Mouse (Mus musculus): ENCODE measurements around the gene Gm3187. TPM values are rescaled to one million over a fixed set of nuclear protein-coding genes. Genes with fewer than 3 reads are reported as not detected.
"Not testable (repeated sequence)": the region's sequence is repeated elsewhere in the genome, so short reads cannot be mapped to it uniquely, and the experiment has no call there.

Gene Gm3187
- polyA plus RNA-seq (2015; fragmentation: Nextera tagmentation; extraction: Ambion mirVana): not detected in 2 replicates

- H3K27me3 ChIP-seq; H3K9me3 ChIP-seq (replicated peaks); H3K4me1 ChIP-seq; H3K36me3 ChIP-seq; H3K4me3 ChIP-seq (replicated peaks); H3K27ac ChIP-seq (replicated peaks); H3K4me2 ChIP-seq (replicated peaks); ATAC-seq (ENCODE audit: insufficient number of reproducible peaks, low FRiP score, low TSS enrichment, low read depth); H3K9ac ChIP-seq: not testable (repeated sequence)
- 88% methylated on average over 4 of the region's 5 CpGs for WGBS
Measured at GRCm38 (mm10) chr14:5483907-5484306, at the start of gene Gm3187. Gene Gm3187, plus strand, starts transcription at chr14:5484207.

- H3K9ac ChIP-seq: not testable (repeated sequence)
Measured at GRCm38 (mm10) chr14:5455367-5455766, 28.6 kb upstream of the Gm3187 start, which contains the start of gene Gm3194. Gene Gm3194, minus strand, starts transcription at chr14:5455467.

GRCm38 (mm10) chr14:5460469-5460868 lies 23.5 kb upstream of the Gm3187 start:
- H3K4me2 ChIP-seq (replicated peaks); H3K9ac ChIP-seq; H3K27ac ChIP-seq (replicated peaks); H3K9me3 ChIP-seq (replicated peaks); ATAC-seq (ENCODE audit: insufficient number of reproducible peaks, low FRiP score, low TSS enrichment, low read depth); H3K36me3 ChIP-seq; H3K4me3 ChIP-seq (replicated peaks); H3K27me3 ChIP-seq; H3K4me1 ChIP-seq: not testable (repeated sequence)
- WGBS: no CpG with 5 or more reads among the region's 19 CpGs

More at GRCm38 (mm10) chr14:5455367-5455766, 28.6 kb upstream of the Gm3187 start, which contains the start of gene Gm3194:
- not testable (repeated sequence) for H3K36me3 ChIP-seq; H3K4me1 ChIP-seq; H3K4me2 ChIP-seq (replicated peaks); H3K4me3 ChIP-seq (replicated peaks); ATAC-seq (ENCODE audit: insufficient number of reproducible peaks, low FRiP score, low TSS enrichment, low read depth); H3K27me3 ChIP-seq; H3K27ac ChIP-seq (replicated peaks); H3K9me3 ChIP-seq (replicated peaks)
- WGBS: no CpG with 5 or more reads among the region's 3 CpGs

GRCm38 (mm10) chr14:5477730-5478129 lies 6.3 kb upstream of the Gm3187 start, which contains the start of gene Gm8246:
Gene Gm8246, minus strand, starts transcription at chr14:5477830.
- WGBS: no CpG with 5 or more reads among the region's 3 CpGs
- not testable (repeated sequence) for H3K4me3 ChIP-seq (replicated peaks)

GRCm38 (mm10) chr14:5501374-5501773 lies 17.4 kb downstream of the Gm3187 start, which contains the start of gene Gm3488:
Gene Gm3488, plus strand, starts transcription at chr14:5501674.
- H3K27me3 ChIP-seq; H3K4me1 ChIP-seq; H3K9ac ChIP-seq; H3K27ac ChIP-seq (replicated peaks); H3K36me3 ChIP-seq; H3K4me2 ChIP-seq (replicated peaks); H3K4me3 ChIP-seq (replicated peaks); ATAC-seq (ENCODE audit: insufficient number of reproducible peaks, low FRiP score, low TSS enrichment, low read depth); H3K9me3 ChIP-seq (replicated peaks): not testable (repeated sequence)
- no CpG with 5 or more reads among the region's 35 CpGs for WGBS

More at GRCm38 (mm10) chr14:5477730-5478129, 6.3 kb upstream of the Gm3187 start, which contains the start of gene Gm8246:
- H3K36me3 ChIP-seq; H3K27me3 ChIP-seq; ATAC-seq (ENCODE audit: insufficient number of reproducible peaks, low FRiP score, low TSS enrichment, low read depth); H3K9me3 ChIP-seq (replicated peaks); H3K4me2 ChIP-seq (replicated peaks); H3K9ac ChIP-seq; H3K27ac ChIP-seq (replicated peaks); H3K4me1 ChIP-seq: not testable (repeated sequence)

GRCm38 (mm10) chr14:5538196-5538595 lies 54.2 kb downstream of the Gm3187 start, which contains the start of gene Gm3532:
Gene Gm3532, plus strand, starts transcription at chr14:5538496.
- H3K27me3 ChIP-seq; H3K4me1 ChIP-seq; H3K27ac ChIP-seq (replicated peaks); ATAC-seq (ENCODE audit: insufficient number of reproducible peaks, low FRiP score, low TSS enrichment, low read depth); H3K9me3 ChIP-seq (replicated peaks); H3K4me3 ChIP-seq (replicated peaks); H3K36me3 ChIP-seq; H3K9ac ChIP-seq; H3K4me2 ChIP-seq (replicated peaks): not testable (repeated sequence)
- no CpG with 5 or more reads among the region's 2 CpGs for whole genome bisulfite sequencing

Other genes with a start within 250 kb of the Gm3187 start
- gene Gm3526, start 223.6 kb upstream of the Gm3187 start, polyA plus RNA-seq (2015; fragmentation: Nextera tagmentation; extraction: Ambion mirVana): not detected in 2 replicates
- gene Gm3542, start 149.3 kb upstream of the Gm3187 start, polyA plus RNA-seq (2015; fragmentation: Nextera tagmentation; extraction: Ambion mirVana): not detected in 2 replicates
- gene Gm3500, start 95.2 kb upstream of the Gm3187 start, polyA plus RNA-seq (2015; fragmentation: Nextera tagmentation; extraction: Ambion mirVana): 0.12 and 0.17 TPM in 2 replicates
- gene Gm3194, start 28.7 kb upstream of the Gm3187 start, polyA plus RNA-seq (2015; fragmentation: Nextera tagmentation; extraction: Ambion mirVana): 0.28 and 0.47 TPM in 2 replicates
- gene Gm8246, start 6.4 kb upstream of the Gm3187 start, polyA plus RNA-seq (2015; fragmentation: Nextera tagmentation; extraction: Ambion mirVana): not detected in 2 replicates
- 0.21 and 0.57 TPM in 2 replicates for gene Gm3488, start 17.5 kb downstream of the Gm3187 start, polyA plus RNA-seq (2015; fragmentation: Nextera tagmentation; extraction: Ambion mirVana)
- gene Gm3532, start 54.3 kb downstream of the Gm3187 start, polyA plus RNA-seq (2015; fragmentation: Nextera tagmentation; extraction: Ambion mirVana): 0.12 and 0.18 TPM in 2 replicates
- gene Gm8265, start 148.8 kb downstream of the Gm3187 start, polyA plus RNA-seq (2015; fragmentation: Nextera tagmentation; extraction: Ambion mirVana): not detected in 2 replicates
- not detected in 2 replicates for gene Gm9603, start 203.2 kb downstream of the Gm3187 start, polyA plus RNA-seq (2015; fragmentation: Nextera tagmentation; extraction: Ambion mirVana)

Data from embryonic facial prominence, embryonic 15.5 days (tissue).